Mouse (Mus musculus) CH12.LX (cell line): ENCODE results near the gene Nol6. TPM values are rescaled to one million over a fixed set of nuclear protein-coding genes. Genes with fewer than 3 reads are reported as not detected.

Experiments used
- DNase-seq: peaks from one replicate; pipeline ENCODE4 v3.0.0-alpha.2; 2013; ENCODE audit errors: extremely low read depth
- H3K27ac ChIP-seq: 2 replicates; pipeline ENCODE4 v1.5.1; 2012; ENCODE audit warnings: low read depth, mild to moderate bottlenecking, control low read depth, moderate library complexity; ENCODE audit not compliant: insufficient read depth
- H3K27me3 ChIP-seq: replicated peaks from 2 replicates; pipeline ENCODE3; 2012; ENCODE audit warnings: inconsistent platforms
- H3K36me3 ChIP-seq, 2 experiments: replicated peaks in 1 of 2; 2 replicates each; pipeline versions ENCODE3 to v1.6.1; 2012; ENCODE audit warnings: inconsistent platforms in 1 of 2, low read length in 1 of 2, mild to moderate bottlenecking in 1 of 2, mixed read lengths in 1 of 2, moderate library complexity in 1 of 2; ENCODE audit not compliant: control insufficient read depth in 1 of 2, insufficient read depth in 1 of 2
- H3K4me1 ChIP-seq, 2 experiments: 2 replicates each; pipeline ENCODE4 v1.6.1; 2012; ENCODE audit warnings: inconsistent platforms in 1 of 2, moderate library complexity in 1 of 2; ENCODE audit not compliant: insufficient read depth in 2 of 2, control insufficient read depth in 1 of 2
- H3K4me2 ChIP-seq: 2 replicates; pipeline ENCODE4 v1.6.1; 2012; ENCODE audit warnings: low read depth, mild to moderate bottlenecking, control low read depth; ENCODE audit not compliant: poor library complexity, insufficient read depth, severe bottlenecking
- H3K4me3 ChIP-seq, 3 experiments: fragments of 150-350 bp in 1 of 3; sonication (generic) in 1 of 3; replicated peaks in 1 of 3; 2 replicates each; pipeline versions ENCODE3 to v1.5.1; 2011 to 2012; ENCODE audit warnings: low read depth in 2 of 3, low read length in 2 of 3, mild to moderate bottlenecking in 2 of 3, moderate library complexity in 2 of 3, control low read depth in 1 of 3, improper control_type of control experiment in 1 of 3, inconsistent platforms in 1 of 3, mixed read lengths in 1 of 3; ENCODE audit not compliant: poor library complexity in 1 of 3
- H3K79me2 ChIP-seq: replicated peaks from 2 replicates; pipeline ENCODE4 v1.6.1; 2012; ENCODE audit warnings: mild to moderate bottlenecking, moderate library complexity; ENCODE audit not compliant: control insufficient read depth, poor library complexity, insufficient read depth, severe bottlenecking; ENCODE audit errors: extremely low read depth
- H3K9ac ChIP-seq: 2 replicates; pipeline ENCODE4 v1.6.1; 2012; ENCODE audit warnings: low read depth, mild to moderate bottlenecking, control low read depth, moderate library complexity; ENCODE audit not compliant: insufficient read depth
- H3K9me3 ChIP-seq: replicated peaks from 2 replicates; pipeline ENCODE3; 2012; ENCODE audit warnings: low read length, inconsistent platforms, mixed read lengths
- CHD2 ChIP-seq: IDR thresholded peaks from 2 replicates; pipeline ENCODE4 v1.6.1; 2011; ENCODE audit warnings: low read length, improper control_type of control experiment
- E2F4 ChIP-seq: IDR thresholded peaks from 2 replicates; pipeline ENCODE4 v1.6.1; 2011; ENCODE audit warnings: low read depth, low read length, improper control_type of control experiment; ENCODE audit not compliant: insufficient replicate concordance
- ELF1 ChIP-seq: IDR thresholded peaks from 2 replicates; pipeline ENCODE4 v1.6.1; 2014; ENCODE audit warnings: low read depth, mild to moderate bottlenecking, inconsistent platforms, low read length, improper control_type of control experiment
- EP300 ChIP-seq: IDR thresholded peaks from 2 replicates; pipeline ENCODE4 v1.6.1; 2011; ENCODE audit warnings: low read length, improper control_type of control experiment
- GABPA ChIP-seq: IDR thresholded peaks from 2 replicates; pipeline ENCODE4 v1.6.1; 2012; ENCODE audit warnings: low read depth, low read length, improper control_type of control experiment, inconsistent platforms; ENCODE audit not compliant: insufficient replicate concordance
- HCFC1 ChIP-seq: IDR thresholded peaks from 2 replicates; pipeline ENCODE4 v1.6.1; 2012; ENCODE audit warnings: low read depth, mild to moderate bottlenecking, inconsistent platforms, low read length, improper control_type of control experiment
- IRF4 ChIP-seq: IDR thresholded peaks from 2 replicates; pipeline ENCODE4 v1.6.1; 2014; ENCODE audit warnings: low read depth, mild to moderate bottlenecking, inconsistent platforms, low read length, improper control_type of control experiment
- JUN ChIP-seq: IDR thresholded peaks from 2 replicates; pipeline ENCODE4 v1.6.1; 2011; ENCODE audit warnings: low read depth, mild to moderate bottlenecking, low read length, improper control_type of control experiment, moderate library complexity; ENCODE audit not compliant: insufficient read depth
- JUND ChIP-seq: conservative IDR thresholded peaks from 2 replicates; pipeline ENCODE4 v1.6.1; 2011; ENCODE audit warnings: low read depth, low read length, improper control_type of control experiment
- KAT2A ChIP-seq: IDR thresholded peaks from 2 replicates; pipeline ENCODE4 v1.6.1; 2012; ENCODE audit warnings: low read length, improper control_type of control experiment, inconsistent platforms; ENCODE audit not compliant: insufficient replicate concordance
- MAFK ChIP-seq: IDR thresholded peaks from 2 replicates; pipeline ENCODE4 v1.6.1; 2011; ENCODE audit warnings: low read length, improper control_type of control experiment; ENCODE audit not compliant: insufficient replicate concordance
- MAZ ChIP-seq: IDR thresholded peaks from 2 replicates; pipeline ENCODE4 v1.6.1; 2012; ENCODE audit warnings: low read depth, mild to moderate bottlenecking, inconsistent platforms, low read length, improper control_type of control experiment, moderate library complexity
- MEF2A ChIP-seq: IDR thresholded peaks from 2 replicates; pipeline ENCODE4 v1.6.1; 2014; ENCODE audit warnings: low read depth, mild to moderate bottlenecking, inconsistent platforms, low read length, improper control_type of control experiment, borderline replicate concordance
- MXI1 ChIP-seq: IDR thresholded peaks from 2 replicates; pipeline ENCODE4 v1.6.1; 2011; ENCODE audit warnings: mild to moderate bottlenecking, low read depth, low read length, improper control_type of control experiment
- MYC ChIP-seq: IDR thresholded peaks from 2 replicates; pipeline ENCODE4 v1.6.1; 2011; ENCODE audit warnings: low read depth, mild to moderate bottlenecking, improper control_type of control experiment, low read length
- POLR2A ChIP-seq: IDR thresholded peaks from 2 replicates; pipeline ENCODE4 v1.6.1; 2011; ENCODE audit warnings: low read depth, mild to moderate bottlenecking, improper control_type of control experiment, low read length
- RAD21 ChIP-seq: IDR thresholded peaks from 2 replicates; pipeline ENCODE4 v1.6.1; 2011; ENCODE audit warnings: low read depth, mild to moderate bottlenecking, low read length, improper control_type of control experiment, moderate library complexity
- SMC3 ChIP-seq: IDR thresholded peaks from 2 replicates; pipeline ENCODE4 v1.6.1; 2011; ENCODE audit warnings: low read depth, low read length, improper control_type of control experiment
- TBP ChIP-seq: conservative IDR thresholded peaks from 2 replicates; pipeline ENCODE4 v1.6.1; 2011; ENCODE audit warnings: low read depth, low read length, improper control_type of control experiment
- UBTF ChIP-seq: IDR thresholded peaks from 2 replicates; pipeline ENCODE4 v1.6.1; 2012; ENCODE audit warnings: low read depth, mild to moderate bottlenecking, inconsistent platforms, low read length, improper control_type of control experiment, moderate library complexity
- USF2 ChIP-seq: conservative IDR thresholded peaks from 2 replicates; pipeline ENCODE4 v1.6.1; 2011; ENCODE audit warnings: low read depth, low read length, improper control_type of control experiment
- ZMIZ1 ChIP-seq: IDR thresholded peaks from 2 replicates; pipeline ENCODE4 v1.6.1; 2012; ENCODE audit warnings: low read depth, mild to moderate bottlenecking, inconsistent platforms, low read length, improper control_type of control experiment
- ZNF384 ChIP-seq: IDR thresholded peaks from 2 replicates; pipeline ENCODE4 v1.6.1; 2012; ENCODE audit warnings: low read depth, low read length, improper control_type of control experiment, inconsistent platforms
- dilution Hi-C: fragments of 300-500 bp; cut with MboI; formaldehyde crosslinking; loops from 2 replicates; pipeline ENCODE4 v1.14.3; 2020; ENCODE audit warnings: low sequenced_read_pairs; ENCODE audit not compliant: extremely low pct_unique_long_range_greater_than_20kb, extremely low pct_ligation_motif_present
- in situ Hi-C: fragments of 300-500 bp; cut with MboI; formaldehyde crosslinking; loops from 3 replicates; pipeline ENCODE4 v1.14.3; 2019; ENCODE audit warnings: low sequenced_read_pairs, low pct_ligation_motif_present, low pct_unique_long_range_greater_than_20kb, mixed read lengths
- polyA plus RNA-seq: library from polyadenylated mRNA; unstranded; fragments of >175 nt; gene quantifications from 2 replicates; pipeline ENCODE4 v1.2.1, GENCODE M21; 2012; ENCODE audit warnings: low read depth; ENCODE audit not compliant: insufficient read length
- total RNA-seq, 2 experiments: library from RNA; depleted of rRNA; stranded (reverse); fragments of 300-350 nt in 1 of 2; fragments of >200 nt in 1 of 2; gene quantifications; 2 replicates each; pipeline ENCODE4 v1.2.3; 2012 to 2014

The Nol6 gene
- total and polyA plus RNA-seq, 3 experiments = 22.0 to 81.5 (median 30.0) TPM

DNA sequence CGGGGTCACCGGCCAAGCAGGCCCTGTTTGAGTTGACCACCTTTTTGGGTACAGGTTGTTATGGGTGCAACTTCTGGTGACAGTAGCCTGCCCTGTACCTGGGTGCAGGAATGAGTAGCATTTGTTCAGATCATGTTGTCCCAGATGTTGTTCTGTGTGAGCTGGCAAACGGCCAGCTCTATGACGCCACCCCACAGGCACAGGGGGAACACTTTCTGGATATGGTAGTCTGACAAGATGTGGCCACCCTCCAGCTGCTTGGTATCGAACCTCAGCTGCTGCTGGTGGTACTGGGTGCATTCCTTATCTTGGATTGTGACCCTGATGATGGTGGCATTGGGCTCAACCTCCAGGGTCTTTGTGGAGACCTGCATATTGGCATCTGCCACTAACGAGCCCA is 8.2 kb upstream of the Nol6 start:
- Histone ChIP-seq H3K36me3 (no peaks in the 10 kb centered on the region), H3K27me3 (no peaks in the 10 kb centered on the region), H3K4me3 (no peak overlapping the region), H3K4me2 (no peak overlapping the region), H3K4me1 (peaks cover 0 to 10% of the 10 kb centered on the region in 2 experiments; a peak in 2 of 4 replicates), H3K9me3 (no peaks in the 10 kb centered on the region), H3K27ac (no peak overlapping the region), H3K79me2 (peaks cover 12% of the 10 kb centered on the region), H3K9ac (no peak overlapping the region)
- no peak for TF ChIP-seq EP300
- no peak for TF ChIP-seq GABPA
- TF ChIP-seq JUN = no peak
- TF ChIP-seq MXI1 = no peak
- no peak for TF ChIP-seq E2F4
- TF ChIP-seq ELF1 = no peak
- TF ChIP-seq MYC = no peak
- no peak for TF ChIP-seq ZMIZ1
- TF ChIP-seq SMC3 = no peak
- TF ChIP-seq MAFK = no peak
- no peak for TF ChIP-seq CHD2
- no peak for TF ChIP-seq HCFC1
- no peak for TF ChIP-seq KAT2A
- TF ChIP-seq UBTF = no peak
- no peak for DNase-seq
- dilution Hi-C loops (no loop called here), in situ Hi-C loops (loop anchor here (5.0 kb wide), 1 partner anchor 35 kb away; no protein-coding TSS in a partner anchor)

DNA sequence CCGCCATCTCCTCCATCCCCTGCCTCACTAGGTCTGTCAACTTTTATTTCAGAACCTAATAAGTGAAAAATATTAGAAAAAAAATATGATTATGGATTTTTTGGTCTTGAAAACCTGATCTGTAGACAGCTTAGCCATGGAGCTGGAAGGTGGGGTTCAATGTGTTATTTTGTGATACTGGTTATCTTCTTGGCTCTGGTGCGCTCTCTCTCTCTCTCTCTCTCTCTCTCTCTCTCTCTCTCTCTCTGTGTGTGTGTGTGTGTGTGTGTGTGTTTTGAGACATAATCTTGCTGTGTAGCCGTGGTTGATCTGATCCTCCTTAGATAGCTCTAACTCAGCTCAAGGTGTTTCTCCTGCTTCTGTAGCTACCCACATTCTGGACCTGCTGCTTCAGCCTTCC is 5.6 kb upstream of the Nol6 start:
- no peaks in the 10 kb centered on the region for H3K79me2 ChIP-seq
- H3K4me2 ChIP-seq = no peak overlapping the region
- H3K36me3 ChIP-seq = no peaks in the 10 kb centered on the region
- DNase-seq = no peak
- H3K27me3 ChIP-seq = no peaks in the 10 kb centered on the region
- dilution Hi-C loops (no loop called here), in situ Hi-C loops (loop anchor here (5.0 kb wide), 1 partner anchor 37 kb away; no protein-coding TSS in a partner anchor)
- no peak overlapping the region for H3K27ac ChIP-seq
- no peak overlapping the region for H3K4me3 ChIP-seq
- TF ChIP-seq MAFK (no peak), TBP (no peak), MAZ (no peak), IRF4 (no peak), GABPA (no peak), MEF2A (no peak), ZNF384 (no peak), RAD21 (no peak), USF2 (no peak), POLR2A (no peak), JUND (no peak)
- no peak overlapping the region for H3K9ac ChIP-seq
- peaks cover 0 to 6% of the 10 kb centered on the region in 2 experiments; a peak in 2 of 4 replicates for H3K4me1 ChIP-seq
- no peaks in the 10 kb centered on the region for H3K9me3 ChIP-seq
